Mouse (Mus musculus) hindbrain, embryonic 11.5 days (tissue): ENCODE data around the gene Shb. TPM values are rescaled to one million over a fixed set of nuclear protein-coding genes. Genes with fewer than 3 reads are reported as not detected.
A peak's percentile ranks its signal among the peaks of the same experiment; 100 is the strongest.

Source experiments
- ATAC-seq: fragments of 200-750 bp; cut with Nextera tagmentation; 2 replicates; pipeline ENCODE4 v1.8.0; 2017; ENCODE audit warnings: mild to moderate bottlenecking, moderate TSS enrichment, moderate library complexity; ENCODE audit not compliant: low FRiP score
- DNase-seq: peaks from one replicate; pipeline ENCODE4 v3.0.0-alpha.2; 2015; ENCODE audit warnings: low spot score
- H3K27ac ChIP-seq: fragments of 300-500 bp; sonication (generic); 2 replicates; pipeline ENCODE4 v1.5.1; 2014; ENCODE audit warnings: mild to moderate bottlenecking, low read depth, low read length
- H3K27me3 ChIP-seq: fragments of 300-500 bp; sonication (generic); 2 replicates; pipeline ENCODE4 v1.6.1; 2014; ENCODE audit warnings: mild to moderate bottlenecking, low read length, moderate library complexity, mixed read lengths; ENCODE audit not compliant: control insufficient read depth, insufficient read depth
- H3K36me3 ChIP-seq: fragments of 300-500 bp; sonication (generic); 2 replicates; pipeline ENCODE4 v1.6.1; 2014; ENCODE audit warnings: mild to moderate bottlenecking, low read length, moderate library complexity, mixed read lengths; ENCODE audit not compliant: control insufficient read depth, insufficient read depth
- H3K4me1 ChIP-seq: fragments of 300-500 bp; sonication (generic); replicated peaks from 2 replicates; pipeline ENCODE4 v1.6.1; 2014; ENCODE audit warnings: low read length, mixed read lengths; ENCODE audit not compliant: control insufficient read depth, insufficient read depth
- H3K4me2 ChIP-seq: fragments of 300-500 bp; sonication (generic); replicated peaks from 2 replicates; pipeline ENCODE4 v1.6.1; 2014; ENCODE audit warnings: mild to moderate bottlenecking, low read depth, low read length
- H3K4me3 ChIP-seq: fragments of 300-500 bp; sonication (generic); 2 replicates; pipeline ENCODE4 v1.5.1; 2014; ENCODE audit warnings: low read depth, low read length
- H3K9ac ChIP-seq: fragments of 300-500 bp; sonication (generic); 2 replicates; pipeline ENCODE4 v1.6.1; 2014; ENCODE audit warnings: low read depth, low read length
- H3K9me3 ChIP-seq: fragments of 300-500 bp; sonication (generic); 2 replicates; pipeline ENCODE4 v1.6.1; 2016; ENCODE audit warnings: low read length; ENCODE audit not compliant: control insufficient read depth
- WGBS: fragments of 180-500 bp; shearing (Covaris S2); extraction: QIAGEN DNeasy Blood & Tissue Kit; methylation state at CpG from one replicate; pipeline ENCODE4 v1.1.7; 2014; 5-methylcytosine and 5-hydroxymethylcytosine counted together
- polyA plus RNA-seq: library from polyadenylated mRNA; unstranded; fragments of >200 nt; fragmentation: Nextera tagmentation; extraction: Ambion mirVana; gene quantifications from 2 replicates; pipeline ENCODE4 v1.2.1, GENCODE M21; 2014

Gene Shb
- polyA plus RNA-seq, 1 experiment from 2014 or later = 4.2 TPM

GRCm38 (mm10) chr4:45473129-45473528 is 59.1 kb downstream of the Shb start:
- H3K4me3 ChIP-seq = no peak overlapping the region
- no peaks in the 10 kb centered on the region for H3K27me3 ChIP-seq
- no peaks in the 10 kb centered on the region for H3K36me3 ChIP-seq
- ATAC-seq (peak; percentile 88), DNase-seq (peak; percentile 68)
- no peak overlapping the region for H3K9ac ChIP-seq
- H3K9me3 ChIP-seq = no peaks in the 10 kb centered on the region
- 35% methylated on average over 11 of the region's 11 CpGs for WGBS
- peak overlapping the region; percentile 58 for H3K27ac ChIP-seq
- peaks cover 10% of the 10 kb centered on the region; the same call in 1 of the 2 replicates for H3K4me1 ChIP-seq
- H3K4me2 ChIP-seq = no peak overlapping the region

- Histone ChIP-seq H3K9me3 (no peaks in the 10 kb centered on the region), H3K4me2 (no peak overlapping the region), H3K4me1 (peaks cover 10% of the 10 kb centered on the region; the same call in 1 of the 2 replicates), H3K4me3 (no peak overlapping the region), H3K27me3 (no peaks in the 10 kb centered on the region), H3K9ac (no peak overlapping the region), H3K27ac (peak overlapping the region; percentile 55), H3K36me3 (no peaks in the 10 kb centered on the region)
- ATAC-seq = peak; percentile 55; the same call in 1 of the 2 replicates
- no peak for DNase-seq
- WGBS = 58% methylated on average over 6 of the region's 6 CpGs
Measured at GRCm38 (mm10) chr4:45472706-45473105, 59.6 kb downstream of the Shb start.

GRCm38 (mm10) chr4:45471654-45472556 is 60.4 kb downstream of the Shb start:
- Histone ChIP-seq H3K36me3 (no peaks in the 10 kb centered on the region), H3K9ac (no peak overlapping the region), H3K27me3 (no peaks in the 10 kb centered on the region), H3K27ac (peak overlapping the region; percentile 30; the same call in 1 of the 2 replicates), H3K4me2 (no peak overlapping the region), H3K4me3 (no peak overlapping the region), H3K4me1 (peaks cover 10% of the 10 kb centered on the region), H3K9me3 (no peaks in the 10 kb centered on the region)
- DNase-seq = no peak
- WGBS = 60% methylated on average over 11 of the region's 11 CpGs
- ATAC-seq = 0 out of 2 replicates have a peak, but pooled peaks have one; percentile 3

- Histone ChIP-seq H3K9me3 (no peaks in the 10 kb centered on the region), H3K9ac (no peak overlapping the region), H3K27ac (no peak overlapping the region), H3K27me3 (no peaks in the 10 kb centered on the region), H3K4me3 (no peak overlapping the region), H3K36me3 (no peaks in the 10 kb centered on the region), H3K4me2 (no peak overlapping the region), H3K4me1 (peaks cover 12% of the 10 kb centered on the region)
- WGBS = 73% methylated on average over 6 of the region's 6 CpGs
- DNase-seq (no peak), ATAC-seq (no peak)
Measured at GRCm38 (mm10) chr4:45469057-45469456, 63.2 kb downstream of the Shb start.

- no peaks in the 10 kb centered on the region for H3K9me3 ChIP-seq
- no peak overlapping the region for H3K4me2 ChIP-seq
- no peaks in the 10 kb centered on the region for H3K27me3 ChIP-seq
- H3K9ac ChIP-seq = no peak overlapping the region
- no peak overlapping the region for H3K27ac ChIP-seq
- DNase-seq (no peak), ATAC-seq (no peak)
- H3K4me3 ChIP-seq = no peak overlapping the region
- H3K4me1 ChIP-seq = peaks cover 12% of the 10 kb centered on the region
- H3K36me3 ChIP-seq = no peaks in the 10 kb centered on the region
- 81% methylated on average over 6 of the region's 6 CpGs for WGBS
Measured at GRCm38 (mm10) chr4:45468507-45468906, 63.8 kb downstream of the Shb start.

- Histone ChIP-seq H3K36me3 (no peaks in the 10 kb centered on the region), H3K4me1 (peaks cover 4% of the 10 kb centered on the region), H3K27me3 (no peaks in the 10 kb centered on the region; the same call in 1 of the 2 replicates), H3K4me3 (no peak overlapping the region), H3K9ac (no peak overlapping the region), H3K9me3 (no peaks in the 10 kb centered on the region), H3K27ac (no peak overlapping the region), H3K4me2 (no peak overlapping the region)
- WGBS = 75% methylated on average over 12 of the region's 12 CpGs
- DNase-seq (no peak), ATAC-seq (no peak)
Measured at GRCm38 (mm10) chr4:45467115-45467912, 65.0 kb downstream of the Shb start.

- Histone ChIP-seq H3K4me1 (peaks cover 2% of the 10 kb centered on the region; the same call in 1 of the 2 replicates), H3K27ac (no peak overlapping the region), H3K4me3 (no peak overlapping the region), H3K36me3 (no peaks in the 10 kb centered on the region), H3K4me2 (no peak overlapping the region), H3K9ac (no peak overlapping the region), H3K27me3 (no peaks in the 10 kb centered on the region; the same call in 1 of the 2 replicates), H3K9me3 (no peaks in the 10 kb centered on the region)
- WGBS = 66% methylated on average over 9 of the region's 9 CpGs
- no peak for ATAC-seq
- DNase-seq = no peak
Measured at GRCm38 (mm10) chr4:45464941-45465340, 67.3 kb downstream of the Shb start.

GRCm38 (mm10) chr4:45464528-45464927 is 67.7 kb downstream of the Shb start:
- ATAC-seq = no peak
- WGBS = 74% methylated on average over 12 of the region's 12 CpGs
- H3K4me3 ChIP-seq = no peak overlapping the region
- no peaks in the 10 kb centered on the region for H3K9me3 ChIP-seq
- H3K9ac ChIP-seq = no peak overlapping the region
- no peak overlapping the region for H3K4me2 ChIP-seq
- DNase-seq = no peak
- no peaks in the 10 kb centered on the region; the same call in 1 of the 2 replicates for H3K27me3 ChIP-seq
- peaks cover 2% of the 10 kb centered on the region; the same call in 1 of the 2 replicates for H3K4me1 ChIP-seq
- no peak overlapping the region for H3K27ac ChIP-seq
- H3K36me3 ChIP-seq = no peaks in the 10 kb centered on the region
